Mouse (Mus musculus): Measurements from ENCODE around the gene Itgb1bp1.

Itgb1bp1 gene

GRCm38 (mm10) chr12:21204701-21205312, 81.3 kb downstream of the Itgb1bp1 start:
- no peak for DNase-seq (ENCODE audit: low read depth, low spot score)

- DNase-seq (ENCODE audit: low read depth, low spot score), result no peak
Measured at GRCm38 (mm10) chr12:21201485-21202269, 84.4 kb downstream of the Itgb1bp1 start.

GRCm38 (mm10) chr12:21200613-21201012, 85.5 kb downstream of the Itgb1bp1 start:
- DNase-seq (ENCODE audit: low read depth, low spot score), result no peak

- no peak for DNase-seq (ENCODE audit: low read depth, low spot score)
Measured at GRCm38 (mm10) chr12:21196420-21196819, 89.7 kb downstream of the Itgb1bp1 start.

- DNase-seq (ENCODE audit: low read depth, low spot score), result no peak
Measured at GRCm38 (mm10) chr12:21195497-21195896, 90.6 kb downstream of the Itgb1bp1 start.

GRCm38 (mm10) chr12:21191546-21191945, 94.5 kb downstream of the Itgb1bp1 start:
- DNase-seq (ENCODE audit: low read depth, low spot score), result no peak

Measured in A20 (cell line).